ENCODE assay signal across 8 mouse cellular contexts in the genomic region with DNA sequence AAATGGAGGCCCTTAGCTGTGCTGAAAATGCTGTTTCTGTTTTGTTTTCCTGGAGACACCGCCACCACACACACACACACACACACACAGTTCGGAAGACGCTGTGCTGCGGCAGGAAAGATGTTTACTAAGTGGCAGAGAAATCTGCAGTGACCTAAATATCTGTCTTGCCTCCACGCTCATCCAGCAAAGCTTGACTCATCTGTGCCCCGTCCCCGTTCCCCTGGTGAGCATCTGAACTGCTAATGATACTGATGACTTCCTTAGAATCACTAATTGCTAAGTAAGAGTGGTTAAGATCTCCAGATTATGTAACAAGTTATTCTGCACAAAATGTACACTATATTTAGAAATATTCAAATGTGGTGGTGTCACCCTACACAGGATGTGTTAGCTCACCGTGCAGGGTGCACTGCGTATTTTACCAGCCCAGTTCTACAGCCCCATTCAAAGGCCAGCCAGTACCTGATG. TPM values are rescaled to one million over a fixed set of nuclear protein-coding genes. Genes with fewer than 3 reads are reported as not detected.
A peak's percentile ranks its signal among the peaks of the same experiment; 100 is the strongest.
DNase-seq lines count a peak whose midpoint lies in the region; ATAC-seq and TF ChIP-seq lines count a peak whose summit lies in the region.

No protein-coding gene starts in this region.

- WGBS in forebrain, embryonic 10.5 days, result 80% methylated on average over 9 of the region's 9 CpGs
- 69% methylated on average over 9 of the region's 9 CpGs for WGBS in forebrain, embryonic 11.5 days
- 64% methylated on average over 9 of the region's 9 CpGs for WGBS in forebrain, embryonic 12.5 days
- WGBS in intestine, embryonic 16.5 days, result 31% methylated on average over 9 of the region's 9 CpGs

- H3K79me2 ChIP-seq in myocyte (ENCODE audit: control insufficient read depth, insufficient read depth), result peaks cover 62% of the 10 kb centered on the region

- no peaks in the 10 kb centered on the region for H3K27me3 ChIP-seq in forebrain, embryonic 10.5 days (ENCODE audit: poor library complexity, severe bottlenecking)
- no peaks in the 10 kb centered on the region for H3K27me3 ChIP-seq in forebrain, embryonic 11.5 days (ENCODE audit: control insufficient read depth, insufficient read depth, low read length)
- H3K27me3 ChIP-seq in forebrain, embryonic 12.5 days, result no peaks in the 10 kb centered on the region
- H3K27me3 ChIP-seq in intestine, embryonic 16.5 days (replicated peaks; ENCODE audit: control insufficient read depth, insufficient read depth, low read length), result no peaks in the 10 kb centered on the region
- no peaks in the 10 kb centered on the region for H3K27me3 ChIP-seq in myocyte (ENCODE audit: control insufficient read depth, insufficient read depth, insufficient read length)

- TF ChIP-seq POLR2A in myocyte (IDR thresholded peaks at IDR 0.05; ENCODE audit: insufficient read length, low read depth), result no peak

- H3K36me3 ChIP-seq in forebrain, embryonic 10.5 days (replicated peaks), result peaks cover 33% of the 10 kb centered on the region
- no peaks in the 10 kb centered on the region for H3K36me3 ChIP-seq in forebrain, embryonic 11.5 days (ENCODE audit: control insufficient read depth, insufficient read depth, low read length)
- H3K36me3 ChIP-seq in forebrain, embryonic 12.5 days (replicated peaks), result peaks cover 7% of the 10 kb centered on the region; the same call in 1 of the 2 replicates
- no peaks in the 10 kb centered on the region for H3K36me3 ChIP-seq in intestine, embryonic 16.5 days (ENCODE audit: control insufficient read depth, insufficient read depth, low read length)
- peaks cover 35% of the 10 kb centered on the region for H3K36me3 ChIP-seq in myocyte (ENCODE audit: control insufficient read depth, insufficient read depth)

- peaks cover 79% of the 10 kb centered on the region for H3K4me1 ChIP-seq in forebrain, embryonic 10.5 days
- H3K4me1 ChIP-seq in forebrain, embryonic 11.5 days (replicated peaks; ENCODE audit: control insufficient read depth, insufficient read depth, low read length), result peaks cover 29% of the 10 kb centered on the region
- H3K4me1 ChIP-seq in forebrain, embryonic 12.5 days, result peaks cover 72% of the 10 kb centered on the region
- peaks cover 44% of the 10 kb centered on the region for H3K4me1 ChIP-seq in intestine, embryonic 16.5 days (ENCODE audit: control insufficient read depth, insufficient read depth, low read length)

- no peak overlapping the region for H3K4me3 ChIP-seq in forebrain, embryonic 10.5 days
- H3K4me3 ChIP-seq in forebrain, embryonic 11.5 days (ENCODE audit: low read depth, low read length), result no peak overlapping the region
- H3K4me3 ChIP-seq in forebrain, embryonic 12.5 days (replicated peaks), result no peak overlapping the region
- no peak overlapping the region; the same call in 1 of the 2 replicates for H3K4me3 ChIP-seq in intestine, embryonic 16.5 days (ENCODE audit: low read length)
- no peak overlapping the region for H3K4me3 ChIP-seq in myocyte

- H3K27ac ChIP-seq in forebrain, embryonic 10.5 days, result peak overlapping the region; percentile 99; the same call in 1 of the 2 replicates
- no peak overlapping the region for H3K27ac ChIP-seq in forebrain, embryonic 11.5 days (ENCODE audit: low read depth, low read length)
- peak overlapping the region; percentile 86 for H3K27ac ChIP-seq in forebrain, embryonic 12.5 days
- peak overlapping the region; percentile 98 for H3K27ac ChIP-seq in intestine, embryonic 16.5 days (ENCODE audit: low read length)

- H3K9me3 ChIP-seq in forebrain, embryonic 10.5 days, result no peaks in the 10 kb centered on the region
- H3K9me3 ChIP-seq in forebrain, embryonic 11.5 days (ENCODE audit: control insufficient read depth, low read length), result no peaks in the 10 kb centered on the region
- H3K9me3 ChIP-seq in forebrain, embryonic 12.5 days, result no peaks in the 10 kb centered on the region
- no peaks in the 10 kb centered on the region for H3K9me3 ChIP-seq in intestine, embryonic 16.5 days (ENCODE audit: control insufficient read depth, low read length)

- no peak for DNase-seq in forebrain, embryonic 10.5 days (ENCODE audit: extremely low spot score, low spot score)
- DNase-seq in forebrain, embryonic 11.5 days (ENCODE audit: low spot score), result no peak
- DNase-seq in layer of hippocampus, postnatal 10 days (ENCODE audit: low spot score in 2 of 2), result no peak
- DNase-seq in frontal cortex, postnatal 14 days (ENCODE audit: low spot score in 2 of 2), result no peak

- H3K9ac ChIP-seq in forebrain, embryonic 11.5 days (ENCODE audit: low read length), result no peak overlapping the region
- 0 out of 2 replicates have a peak overlapping the region, but pooled peaks have one; percentile 12 for H3K9ac ChIP-seq in forebrain, embryonic 12.5 days
- H3K9ac ChIP-seq in intestine, embryonic 16.5 days (ENCODE audit: low read depth, low read length), result peak overlapping the region; percentile 79

- H3ac ChIP-seq in myocyte (ENCODE audit: control insufficient read depth, insufficient read length), result no peak overlapping the region

- ATAC-seq in forebrain, embryonic 11.5 days (replicated peaks; ENCODE audit: low FRiP score), result no peak
- ATAC-seq in CD4-positive, CD25-positive, alpha-beta regulatory T cell, adult 4 months, result peak; percentile 63
- ATAC-seq in forebrain, embryonic 12.5 days (ENCODE audit: low FRiP score), result no peak
- ATAC-seq in intestine, embryonic 16.5 days, result no peak

- no peak overlapping the region for H3K4me2 ChIP-seq in forebrain, embryonic 11.5 days (ENCODE audit: low read depth, low read length, severe bottlenecking)
- H3K4me2 ChIP-seq in forebrain, embryonic 12.5 days, result no peak overlapping the region
- peak overlapping the region; percentile 27 for H3K4me2 ChIP-seq in intestine, embryonic 16.5 days (ENCODE audit: low read depth, low read length)
- peak overlapping the region; percentile 96 for H3K4me2 ChIP-seq in myocyte (ENCODE audit: low read depth)

TF ChIP-seq in myocyte, 11 proteins besides CTCF, POLR2A, EP300 and RAD21:
- TF ChIP-seq POLR2AphosphoS2 (IDR thresholded peaks at IDR 0.05; ENCODE audit: insufficient read length, low read depth) (peak; percentile 54), E2F4 (IDR thresholded peaks at IDR 0.05; ENCODE audit: insufficient read depth) (no peak)

RNA-seq across cellular contexts. Expression of a gene that starts 8.2 kb away (rescaled TPM):
- polyA plus RNA-seq in forebrain, embryonic 10.5 days (2016; fragmentation: Nextera tagmentation; extraction: Ambion mirVana), result 3.0 and 3.4 TPM in 2 replicates
- 4.5 and 4.6 TPM in 2 replicates for polyA plus RNA-seq in forebrain, embryonic 11.5 days (2014; fragmentation: Nextera tagmentation; extraction: Ambion mirVana)
- polyA plus RNA-seq in CD4-positive, CD25-positive, alpha-beta regulatory T cell, adult 4 months (2017; shearing (Covaris generic)), result 10 to 100 TPM; 15.5 to 22.4 TPM
- polyA plus RNA-seq in forebrain, embryonic 12.5 days (2016; fragmentation: Nextera tagmentation; extraction: Ambion mirVana), result 7.4 and 7.8 TPM in 2 replicates
- 11.5 and 11.9 TPM in 2 replicates for polyA plus RNA-seq in intestine, embryonic 16.5 days (2015; fragmentation: Nextera tagmentation; extraction: Ambion mirVana)
- 16.8 TPM for polyA plus RNA-seq in myocyte (2012; fragmentation: generic; extraction: Trizol)
- 10 to 100 TPM; 57.0 to 63.1 TPM for total RNA-seq in layer of hippocampus, postnatal 10 days (2021)

Comparison
In these comparisons a context has a peak if more than half of its experiments do, and no peak if none do; other contexts are left out.
1. H3K4me2 ChIP-seq: peak in intestine, embryonic 16.5 days (single experiment) and myocyte (single experiment); none in forebrain, embryonic 11.5 days (single experiment) and forebrain, embryonic 12.5 days (single experiment).